Mouse (Mus musculus) liver, embryonic 14.5 days (tissue): ENCODE results near the gene Hyal3. TPM values are rescaled to one million over a fixed set of nuclear protein-coding genes. Genes with fewer than 3 reads are reported as not detected.

Experiments
- ATAC-seq: fragments of 200-750 bp; cut with Nextera tagmentation; 2 replicates; pipeline ENCODE4 v1.8.0; 2017; ENCODE audit warnings: moderate number of reproducible peaks, mild to moderate bottlenecking, moderate library complexity; ENCODE audit not compliant: insufficient read depth
- DNase-seq, 3 experiments: peaks; one replicate each; pipeline ENCODE4 v3.0.0-alpha.2; 2012 to 2013; ENCODE audit warnings: low read depth in 3 of 3, low spot score in 3 of 3
- H3K27ac ChIP-seq: fragments of 300-500 bp; sonication (generic); 2 replicates; pipeline ENCODE4 v1.5.1; 2014; ENCODE audit warnings: moderate library complexity, mild to moderate bottlenecking, control low read depth, inconsistent platforms
- H3K27me3 ChIP-seq: fragments of 300-500 bp; sonication (generic); 2 replicates; pipeline ENCODE4 v1.6.1; 2014; ENCODE audit warnings: mild to moderate bottlenecking, low read length, moderate library complexity; ENCODE audit not compliant: control insufficient read depth, insufficient read depth
- H3K36me3 ChIP-seq: fragments of 300-500 bp; sonication (generic); replicated peaks from 2 replicates; pipeline ENCODE4 v1.6.1; 2014; ENCODE audit warnings: low read depth; ENCODE audit not compliant: control insufficient read depth, insufficient read depth
- H3K4me1 ChIP-seq, 2 experiments: fragments of 200-500 bp in 1 of 2; fragments of 300-500 bp in 1 of 2; sonication (generic) in 1 of 2; replicated peaks; 2 replicates each; pipeline ENCODE4 v1.6.1; 2012 to 2014; ENCODE audit warnings: antibody characterized with exemption in 1 of 2, inconsistent platforms in 1 of 2, low read length in 1 of 2; ENCODE audit not compliant: control insufficient read depth in 2 of 2, insufficient read depth in 2 of 2
- H3K4me2 ChIP-seq: fragments of 300-500 bp; sonication (generic); 2 replicates; pipeline ENCODE4 v1.6.1; 2014; ENCODE audit warnings: low read depth, mild to moderate bottlenecking, control low read depth, moderate library complexity
- H3K4me3 ChIP-seq, 2 experiments: fragments of 200-500 bp in 1 of 2; fragments of 300-500 bp in 1 of 2; sonication (generic) in 1 of 2; 2 replicates each; pipeline ENCODE4 v1.5.1; 2012 to 2014; ENCODE audit warnings: low read depth in 2 of 2, low read length in 2 of 2, mild to moderate bottlenecking in 2 of 2, control low read depth in 1 of 2, inconsistent platforms in 1 of 2, moderate library complexity in 1 of 2; ENCODE audit not compliant: insufficient read depth in 1 of 2
- H3K9ac ChIP-seq: fragments of 300-500 bp; sonication (generic); replicated peaks from 2 replicates; pipeline ENCODE4 v1.6.1; 2014; ENCODE audit warnings: mild to moderate bottlenecking, control low read depth, moderate library complexity
- H3K9me3 ChIP-seq: fragments of 300-500 bp; sonication (generic); 2 replicates; pipeline ENCODE4 v1.6.1; 2016; ENCODE audit warnings: low read length, mixed read lengths; ENCODE audit not compliant: control insufficient read depth
- CTCF ChIP-seq: IDR thresholded peaks from 2 replicates; pipeline ENCODE4 v1.5.1; 2016; ENCODE audit warnings: antibody characterized with exemption, low read depth, control low read depth
- EP300 ChIP-seq: IDR thresholded peaks from 2 replicates; pipeline ENCODE4 v1.6.1; 2016; ENCODE audit warnings: antibody characterized with exemption, low read depth
- WGBS: fragments of 180-500 bp; shearing (Covaris S2); extraction: QIAGEN DNeasy Blood & Tissue Kit; methylation state at CpG from one replicate; pipeline ENCODE4 v1.1.7; 2014; ENCODE audit not compliant: insufficient replicate concordance; 5-methylcytosine and 5-hydroxymethylcytosine counted together
- polyA plus RNA-seq, 2 experiments: library from polyadenylated mRNA; depleted of rRNA in 1 of 2; stranded (reverse) in 1 of 2; unstranded in 1 of 2; fragments of >200 nt; fragmentation: Nextera tagmentation in 1 of 2; extraction: Ambion mirVana in 1 of 2; gene quantifications; 2 replicates each; pipeline versions ENCODE4 v1.2.1 to v1.2.3; 2012 to 2014

Gene Hyal3
- polyA plus RNA-seq, 2 experiments = 0.45 to 0.69 TPM

GRCm38 (mm10) chr9:107587833-107588639, 7.4 kb downstream of the Hyal3 start:
- Histone ChIP-seq H3K4me3 (peak overlapping the region; percentile 83 to 98), H3K4me2 (peak overlapping the region; percentile 97), H3K27me3 (no peaks in the 10 kb centered on the region), H3K27ac (peak overlapping the region; percentile 97), H3K9me3 (no peaks in the 10 kb centered on the region), H3K9ac (peak overlapping the region; percentile 90), H3K36me3 (peaks cover 44% of the 10 kb centered on the region), H3K4me1 (peaks cover 24 to 28% of the 10 kb centered on the region in 2 experiments)
- DNase-seq (peak; percentile 73 to 79 (median 77)), ATAC-seq (peak; percentile 21)
- TF ChIP-seq EP300 (peak; percentile 72), CTCF (no peak)
- WGBS = under 1% methylated on average over 33 of the region's 33 CpGs

GRCm38 (mm10) chr9:107590058-107590772, 9.6 kb downstream of the Hyal3 start:
- H3K4me3 ChIP-seq = peak overlapping the region; percentile 83 to 98
- peaks cover 62% of the 10 kb centered on the region for H3K36me3 ChIP-seq
- H3K4me2 ChIP-seq = peak overlapping the region; percentile 97
- peak overlapping the region; percentile 97 for H3K27ac ChIP-seq
- no peaks in the 10 kb centered on the region for H3K27me3 ChIP-seq
- peaks cover 24 to 28% of the 10 kb centered on the region in 2 experiments for H3K4me1 ChIP-seq
- ATAC-seq (peak; percentile 6; the same call in 1 of the 2 replicates), DNase-seq (peak in 2 of 3 experiments; percentile 63 to 68)
- WGBS = 59% methylated on average over 25 of the region's 25 CpGs
- peak overlapping the region; percentile 90 for H3K9ac ChIP-seq
- TF ChIP-seq CTCF (peak; percentile 63), EP300 (no peak)
- no peaks in the 10 kb centered on the region for H3K9me3 ChIP-seq

- peaks cover 24 to 28% of the 10 kb centered on the region in 2 experiments for H3K4me1 ChIP-seq
- no peaks in the 10 kb centered on the region for H3K27me3 ChIP-seq
- peaks cover 62% of the 10 kb centered on the region for H3K36me3 ChIP-seq
- no peak for TF ChIP-seq CTCF
- no peak for TF ChIP-seq EP300
- 88% methylated on average over 6 of the region's 6 CpGs for WGBS
- DNase-seq (no peak), ATAC-seq (no peak)
- no peaks in the 10 kb centered on the region for H3K9me3 ChIP-seq
- peak overlapping the region; percentile 90; the same call in 1 of the 2 replicates for H3K9ac ChIP-seq
- H3K4me3 ChIP-seq = peak overlapping the region; percentile 83 to 98; a peak in 3 of 4 replicates
- H3K4me2 ChIP-seq = peak overlapping the region; percentile 97
- peak overlapping the region; percentile 97 for H3K27ac ChIP-seq
Observed at GRCm38 (mm10) chr9:107590773-107591060, 10.1 kb downstream of the Hyal3 start.

GRCm38 (mm10) chr9:107593101-107593976, 12.7 kb downstream of the Hyal3 start:
- DNase-seq (no peak), ATAC-seq (no peak)
- Histone ChIP-seq H3K9ac (no peak overlapping the region), H3K36me3 (peaks cover 62% of the 10 kb centered on the region), H3K9me3 (no peaks in the 10 kb centered on the region), H3K27ac (no peak overlapping the region), H3K27me3 (no peaks in the 10 kb centered on the region; the same call in 1 of the 2 replicates), H3K4me1 (peaks cover 13 to 18% of the 10 kb centered on the region in 2 experiments; a peak in 3 of 4 replicates), H3K4me2 (no peak overlapping the region), H3K4me3 (no peak overlapping the region)
- TF ChIP-seq CTCF (no peak), EP300 (no peak)
- 88% methylated on average over 11 of the region's 11 CpGs for WGBS
